Mouse (Mus musculus) yolk sac, embryonic 10.5 days (tissue): ENCODE data around the gene Auts2.

Experiments
- DNase-seq: peaks from one replicate; pipeline ENCODE4 v3.0.0-alpha.2; 2017; ENCODE audit warnings: low spot score

The Auts2 gene

GRCm38 (mm10) chr5:131515707-131516407 lies 1027.3 kb downstream of the Auts2 start:
- peak; percentile 11 for DNase-seq

GRCm38 (mm10) chr5:131513753-131514152 lies 1029.4 kb downstream of the Auts2 start:
- DNase-seq, result no peak

DNA sequence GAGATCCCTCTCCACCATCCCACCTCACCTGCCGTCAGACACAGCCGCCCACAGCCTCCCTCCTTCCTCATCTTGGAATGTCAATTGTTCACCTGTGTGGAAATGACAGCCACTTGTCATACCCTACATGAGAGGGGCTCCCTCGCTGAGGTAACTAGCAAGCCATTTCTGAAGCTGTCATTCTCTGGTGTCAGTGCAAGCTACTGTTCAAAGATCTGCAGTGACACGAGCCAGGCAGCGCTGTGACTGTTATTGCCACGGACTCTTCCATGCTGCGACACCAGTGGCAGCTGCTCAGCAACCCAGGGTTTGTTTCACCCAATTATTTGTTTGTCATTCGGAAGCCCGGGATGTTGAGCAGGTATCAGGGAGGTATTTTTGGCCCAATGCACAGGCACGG lies 1030.5 kb downstream of the Auts2 start:
- no peak for DNase-seq

DNA sequence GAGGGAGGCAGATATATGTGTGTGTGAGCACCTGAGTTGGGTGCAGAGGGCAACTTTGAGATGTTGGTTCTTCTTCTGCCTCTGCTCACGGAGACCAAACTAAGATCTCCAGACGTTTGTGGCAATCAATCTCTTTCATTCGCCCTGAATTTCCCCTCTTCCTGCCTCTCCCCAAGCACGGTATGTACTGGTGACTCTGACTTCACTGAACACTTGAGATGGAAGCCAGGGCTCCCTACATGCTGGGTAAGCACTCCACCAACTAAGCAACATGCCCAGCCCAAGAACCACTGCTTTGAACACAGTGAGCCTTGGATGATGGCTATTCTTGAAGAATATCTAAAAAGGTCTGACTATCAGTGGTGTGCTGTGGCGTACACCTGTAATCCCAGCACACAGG lies 1032.5 kb downstream of the Auts2 start:
- no peak for DNase-seq

GRCm38 (mm10) chr5:131509315-131509714 lies 1033.8 kb downstream of the Auts2 start:
- DNase-seq, result no peak

- DNase-seq, result no peak
Measured at GRCm38 (mm10) chr5:131498865-131499264, 1044.3 kb downstream of the Auts2 start.

GRCm38 (mm10) chr5:131496517-131497216 lies 1046.5 kb downstream of the Auts2 start:
- DNase-seq, result no peak

- no peak for DNase-seq
Measured at GRCm38 (mm10) chr5:131494564-131494963, 1048.6 kb downstream of the Auts2 start.

GRCm38 (mm10) chr5:131492535-131492934 lies 1050.6 kb downstream of the Auts2 start:
- no peak for DNase-seq

DNA sequence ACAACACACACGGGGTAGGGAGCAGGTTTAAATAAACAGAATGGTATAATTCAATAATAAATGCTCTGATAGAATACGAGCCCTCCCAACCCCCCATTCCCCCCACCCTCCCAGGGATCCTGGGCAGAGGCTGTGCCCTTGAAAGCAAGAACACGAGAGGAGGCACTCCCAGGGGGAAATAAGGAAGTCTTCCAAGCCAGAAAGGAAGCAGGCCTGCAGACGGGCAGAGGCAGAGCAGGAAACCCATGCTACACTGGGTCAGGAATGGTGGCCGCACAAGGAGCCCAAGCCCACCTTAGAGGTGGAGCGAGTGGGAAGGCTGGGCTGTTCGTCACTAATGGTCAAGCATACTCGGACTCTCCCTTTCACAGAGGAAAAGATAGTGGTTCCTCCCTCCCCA lies 1051.3 kb downstream of the Auts2 start:
- no peak for DNase-seq

- no peak for DNase-seq
Measured at GRCm38 (mm10) chr5:131490811-131491210, 1052.3 kb downstream of the Auts2 start.

DNA sequence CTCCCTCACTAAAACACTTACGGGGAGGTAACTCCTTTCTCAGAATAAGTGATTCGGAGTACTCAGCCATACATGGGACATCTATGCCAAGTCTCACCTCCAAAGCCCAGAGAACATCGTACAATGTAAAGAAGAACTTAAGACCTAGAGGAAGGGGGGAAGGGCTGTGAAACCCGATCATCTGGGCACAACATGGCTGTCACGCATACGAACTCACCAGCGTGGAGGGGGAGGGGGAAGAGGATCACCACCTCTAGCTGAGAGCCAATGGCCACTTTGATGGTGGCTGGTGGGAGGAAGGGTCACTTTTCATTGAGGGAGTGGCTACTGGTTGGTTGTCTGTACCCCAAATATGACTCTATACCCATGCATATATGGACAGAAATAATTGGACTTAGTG lies 1053.3 kb downstream of the Auts2 start:
- DNase-seq, result no peak

- DNase-seq, result no peak
Measured at GRCm38 (mm10) chr5:131486527-131486926, 1056.6 kb downstream of the Auts2 start.

GRCm38 (mm10) chr5:131475278-131475677 lies 1067.9 kb downstream of the Auts2 start:
- no peak for DNase-seq

DNA sequence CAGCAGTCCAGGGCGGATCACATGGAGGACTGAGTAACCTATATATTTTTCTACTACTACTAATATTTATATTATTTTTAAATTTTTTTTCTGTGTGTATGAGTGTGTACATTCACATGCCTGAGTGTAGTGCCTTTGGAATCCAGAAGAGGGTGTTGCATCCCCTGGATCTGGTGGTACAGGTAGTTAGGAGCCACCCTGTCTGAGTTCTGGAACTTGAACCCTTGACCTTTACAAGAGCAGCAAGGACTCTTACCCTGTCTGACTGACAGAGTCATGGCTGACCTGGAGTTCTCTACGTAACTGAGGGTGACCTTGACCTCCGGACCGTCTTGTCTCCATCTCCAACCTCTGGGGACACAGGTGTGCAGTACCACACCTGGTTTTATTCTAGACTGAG lies 1074.5 kb downstream of the Auts2 start:
- DNase-seq, result no peak

GRCm38 (mm10) chr5:131466131-131466530 lies 1077.0 kb downstream of the Auts2 start:
- DNase-seq, result no peak

GRCm38 (mm10) chr5:131463402-131463801 lies 1079.7 kb downstream of the Auts2 start:
- no peak for DNase-seq

GRCm38 (mm10) chr5:131459951-131460350 lies 1083.2 kb downstream of the Auts2 start:
- no peak for DNase-seq

DNA sequence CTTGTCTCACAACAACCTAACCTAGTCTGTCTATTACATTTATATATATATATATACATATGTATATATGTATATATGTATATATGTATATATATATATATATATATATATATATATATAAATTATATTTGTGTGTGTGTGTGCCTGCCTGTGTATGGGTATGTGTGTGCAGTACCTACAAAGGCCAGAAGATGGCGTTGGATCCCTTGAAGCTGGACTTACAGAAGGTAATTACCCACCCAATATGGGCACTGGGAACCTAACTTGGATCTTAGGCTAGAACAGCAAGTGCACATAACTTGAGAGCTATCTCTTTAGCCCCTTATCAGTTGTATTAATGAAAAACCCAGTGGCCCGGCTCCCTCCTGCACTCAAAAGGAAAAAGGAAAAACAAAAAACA lies 1083.6 kb downstream of the Auts2 start:
- no peak for DNase-seq

- DNase-seq, result no peak
Measured at GRCm38 (mm10) chr5:131458700-131459099, 1084.4 kb downstream of the Auts2 start.

- no peak for DNase-seq
Measured at GRCm38 (mm10) chr5:131457999-131458398, 1085.1 kb downstream of the Auts2 start.

- DNase-seq, result no peak
Measured at GRCm38 (mm10) chr5:131449181-131449868, 1093.8 kb downstream of the Auts2 start.

DNA sequence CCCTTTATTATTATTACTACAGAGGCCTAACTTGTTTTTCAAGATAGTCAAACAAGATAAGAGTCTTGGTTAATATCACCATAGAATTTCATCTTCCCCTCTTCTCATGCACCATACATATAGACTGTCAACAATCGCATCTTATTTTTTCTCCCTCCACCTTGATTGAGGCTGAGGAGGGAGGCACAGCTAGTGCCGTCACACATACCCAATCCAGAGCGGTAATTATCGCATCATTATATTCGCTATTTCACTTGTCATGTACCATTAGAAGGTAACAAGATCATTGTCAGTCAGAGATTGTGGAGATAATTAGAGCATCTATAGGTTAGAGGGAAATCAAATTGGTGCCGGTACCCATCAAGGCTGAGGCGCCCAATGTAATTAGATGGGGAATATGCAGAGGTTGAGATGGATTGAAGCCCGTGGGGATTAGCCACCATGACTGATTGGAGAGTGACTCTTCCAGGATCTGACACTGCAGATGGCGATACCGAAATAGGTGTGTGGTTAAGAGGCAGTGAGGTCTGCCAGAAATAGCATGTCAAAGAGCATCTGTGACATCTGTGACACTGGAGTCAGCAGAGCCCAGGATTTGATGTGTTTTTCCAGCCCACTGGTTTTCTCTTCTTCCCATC lies 1107.8 kb downstream of the Auts2 start:
- no peak for DNase-seq
